Mouse (Mus musculus): Measurements from ENCODE around the gene Surf4. TPM values are rescaled to one million over a fixed set of nuclear protein-coding genes. Genes with fewer than 3 reads are reported as not detected.

The Surf4 gene
- total and polyA plus RNA-seq, 3 experiments, result 109 to 161 (median 140) TPM

DNA sequence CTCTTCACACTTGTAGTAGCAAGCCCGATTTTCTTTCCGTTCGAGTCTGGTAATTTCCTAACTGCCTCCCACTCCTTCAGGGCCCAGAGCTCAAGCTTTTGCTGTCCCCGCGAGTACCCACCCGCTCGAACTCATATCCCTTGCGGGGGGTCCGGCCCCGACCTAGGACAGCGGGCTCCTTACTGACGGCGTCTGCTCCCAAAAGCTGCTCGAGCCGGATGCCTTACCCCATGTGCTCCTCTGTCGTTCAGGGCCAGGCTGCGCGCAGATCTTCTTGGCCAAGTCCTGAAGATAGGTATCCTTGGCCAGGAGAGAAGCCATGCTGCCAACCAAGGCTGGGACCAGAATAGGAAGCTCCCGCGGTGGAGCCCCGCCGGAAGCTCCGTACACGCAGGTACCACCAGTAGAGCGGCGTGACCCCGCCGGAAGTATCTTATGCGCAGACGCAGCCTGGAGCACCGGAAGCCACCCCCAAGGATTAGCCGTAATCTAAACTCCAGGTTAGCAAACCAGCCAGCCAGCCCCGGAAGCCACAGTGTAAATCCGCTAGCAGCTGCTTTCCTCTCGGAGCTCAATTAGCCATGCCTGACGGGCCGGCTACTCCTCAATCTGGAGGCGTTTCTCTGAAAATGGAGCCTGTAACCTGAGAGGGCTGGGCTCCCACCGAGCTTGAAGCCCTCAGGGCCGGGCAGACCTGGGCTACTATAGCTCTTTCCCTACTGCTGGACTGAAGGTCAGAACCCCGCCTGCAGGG lies 31.1 kb downstream of the Surf4 start, which contains the start of gene Surf6:
TSS of gene Surf6 (minus strand) at position 413 of the 754 bp plus-strand sequence.
- peak within 1 kb of the TSS; percentile 88 for H3K27ac ChIP-seq (ENCODE audit: insufficient read depth, low read depth)
- peaks cover 35% of the 10 kb centered on the region for H3K79me2 ChIP-seq (replicated peaks; ENCODE audit: control insufficient read depth, extremely low read depth, insufficient read depth, poor library complexity, severe bottlenecking)
- H3K9me3 ChIP-seq (replicated peaks; ENCODE audit: low read length), result no peaks in the 10 kb centered on the region
- DNase-seq (ENCODE audit: extremely low read depth), result peak; percentile 98
- peak within 1 kb of the TSS; percentile 71 for H3K4me2 ChIP-seq (ENCODE audit: insufficient read depth, low read depth, poor library complexity, severe bottlenecking)
- in situ Hi-C loops (cut with MboI; ENCODE audit: low pct_ligation_motif_present, low pct_unique_long_range_greater_than_20kb, low sequenced_read_pairs), result no loop called here
- peak within 1 kb of the TSS; percentile 95 for H3K9ac ChIP-seq (ENCODE audit: insufficient read depth, low read depth)
- H3K27me3 ChIP-seq (replicated peaks), result no peaks in the 10 kb centered on the region
- H3K4me1 ChIP-seq (ENCODE audit: control insufficient read depth in 1 of 2, insufficient read depth in 2 of 2), result peaks cover 9 to 52% of the 10 kb centered on the region in 2 experiments
- peaks cover 45 to 79% of the 10 kb centered on the region in 2 experiments for H3K36me3 ChIP-seq (replicated peaks in 1 of 2; ENCODE audit: control insufficient read depth in 1 of 2, insufficient read depth in 1 of 2, low read length in 1 of 2)
- dilution Hi-C loops (cut with MboI; ENCODE audit: extremely low pct_ligation_motif_present, extremely low pct_unique_long_range_greater_than_20kb, low sequenced_read_pairs), result no loop called here
- H3K4me3 ChIP-seq (replicated peaks in 1 of 3; ENCODE audit: low read depth in 2 of 3, low read length in 2 of 3, poor library complexity in 1 of 3), result peak within 1 kb of the TSS; percentile 76 to 97 (median 76)
- TF ChIP-seq CTCF (conservative IDR thresholded peaks at IDR 0.05 in 1 of 2, IDR thresholded peaks at IDR 0.05 in 1 of 2; ENCODE audit: low read depth in 2 of 2, low read length in 2 of 2) (no peak), NELFE (IDR thresholded peaks at IDR 0.05; ENCODE audit: low read depth, low read length) (peak; percentile 93), POLR2AphosphoS2 (IDR thresholded peaks at IDR 0.05; ENCODE audit: low read depth, low read length) (peak; percentile 85), USF2 (conservative IDR thresholded peaks at IDR 0.05; ENCODE audit: low read depth, low read length) (no peak), RAD21 (IDR thresholded peaks at IDR 0.05; ENCODE audit: low read depth, low read length) (no peak), JUND (conservative IDR thresholded peaks at IDR 0.05; ENCODE audit: low read depth, low read length) (no peak), GABPA (IDR thresholded peaks at IDR 0.05; ENCODE audit: insufficient replicate concordance, low read depth, low read length) (no peak; the same call in 1 of the 2 replicates), ZKSCAN1 (IDR thresholded peaks at IDR 0.05; ENCODE audit: borderline replicate concordance, low read depth, low read length) (no peak), MAX (IDR thresholded peaks at IDR 0.05; ENCODE audit: low read length) (peak; percentile 81), UBTF (IDR thresholded peaks at IDR 0.05; ENCODE audit: low read depth, low read length) (0 out of 2 replicates have a peak, but pooled peaks have one; percentile 62), IRF4 (IDR thresholded peaks at IDR 0.05; ENCODE audit: low read depth, low read length) (peak; percentile 65; the same call in 1 of the 2 replicates), USF1 (IDR thresholded peaks at IDR 0.05; ENCODE audit: low read depth, low read length) (peak; percentile 8; the same call in 1 of the 2 replicates), TBP (conservative IDR thresholded peaks at IDR 0.05; ENCODE audit: low read depth, low read length) (0 out of 2 replicates have a peak, but pooled peaks have one; percentile 65), KAT2A (IDR thresholded peaks at IDR 0.05; ENCODE audit: insufficient replicate concordance, low read length) (peak; percentile 83), JUN (IDR thresholded peaks at IDR 0.05; ENCODE audit: insufficient read depth, low read depth, low read length) (no peak), ZMIZ1 (IDR thresholded peaks at IDR 0.05; ENCODE audit: low read depth, low read length) (peak; percentile 71), MEF2A (IDR thresholded peaks at IDR 0.05; ENCODE audit: borderline replicate concordance, low read depth, low read length) (peak; percentile 86), HCFC1 (IDR thresholded peaks at IDR 0.05; ENCODE audit: low read depth, low read length) (peak; percentile 91), EP300 (IDR thresholded peaks at IDR 0.05; ENCODE audit: low read length) (no peak), MXI1 (IDR thresholded peaks at IDR 0.05; ENCODE audit: low read depth, low read length) (peak; percentile 92), MYC (IDR thresholded peaks at IDR 0.05; ENCODE audit: low read depth, low read length) (peak; percentile 94), ZNF384 (IDR thresholded peaks at IDR 0.05; ENCODE audit: low read depth, low read length) (no peak), NRF1 (IDR thresholded peaks at IDR 0.05; ENCODE audit: low read depth, low read length) (peak; percentile 93), CHD2 (IDR thresholded peaks at IDR 0.05; ENCODE audit: low read length) (no peak), ZC3H11A (IDR thresholded peaks at IDR 0.05; ENCODE audit: low read depth, low read length) (no peak), MAZ (IDR thresholded peaks at IDR 0.05; ENCODE audit: low read depth, low read length) (peak; percentile 83), RCOR1 (conservative IDR thresholded peaks at IDR 0.05; ENCODE audit: low read depth, low read length) (no peak), E2F4 (IDR thresholded peaks at IDR 0.05; ENCODE audit: insufficient replicate concordance, low read depth, low read length) (0 out of 2 replicates have a peak, but pooled peaks have one; percentile 41), ETS1 (conservative IDR thresholded peaks at IDR 0.05; ENCODE audit: low read depth, low read length) (peak; percentile 63), SMC3 (IDR thresholded peaks at IDR 0.05; ENCODE audit: low read depth, low read length) (no peak), ELF1 (IDR thresholded peaks at IDR 0.05; ENCODE audit: low read depth, low read length) (peak; percentile 98), POLR2A (IDR thresholded peaks at IDR 0.05; ENCODE audit: low read depth, low read length) (peak; percentile 95), PAX5 (IDR thresholded peaks at IDR 0.05; ENCODE audit: low read length) (no peak), SIN3A (IDR thresholded peaks at IDR 0.05; ENCODE audit: low read length) (peak; percentile 99), TCF12 (IDR thresholded peaks at IDR 0.05; ENCODE audit: low read depth, low read length) (peak; percentile 87), CHD1 (IDR thresholded peaks at IDR 0.05; ENCODE audit: low read depth, low read length) (no peak), MAFK (IDR thresholded peaks at IDR 0.05; ENCODE audit: insufficient replicate concordance, low read length) (no peak), BHLHE40 (IDR thresholded peaks at IDR 0.05; ENCODE audit: low read depth, low read length) (peak; percentile 43; the same call in 1 of the 2 replicates)

Data from CH12.LX (cell line).